Mouse (Mus musculus): Measurements from ENCODE around the gene Gramd1b. TPM values are rescaled to one million over a fixed set of nuclear protein-coding genes. Genes with fewer than 3 reads are reported as not detected.
A peak's percentile ranks its signal among the peaks of the same experiment; 100 is the strongest.

The Gramd1b gene
- total and polyA plus RNA-seq, 2 experiments from 2014 or later: 16.7 to 57.2 TPM

DNA sequence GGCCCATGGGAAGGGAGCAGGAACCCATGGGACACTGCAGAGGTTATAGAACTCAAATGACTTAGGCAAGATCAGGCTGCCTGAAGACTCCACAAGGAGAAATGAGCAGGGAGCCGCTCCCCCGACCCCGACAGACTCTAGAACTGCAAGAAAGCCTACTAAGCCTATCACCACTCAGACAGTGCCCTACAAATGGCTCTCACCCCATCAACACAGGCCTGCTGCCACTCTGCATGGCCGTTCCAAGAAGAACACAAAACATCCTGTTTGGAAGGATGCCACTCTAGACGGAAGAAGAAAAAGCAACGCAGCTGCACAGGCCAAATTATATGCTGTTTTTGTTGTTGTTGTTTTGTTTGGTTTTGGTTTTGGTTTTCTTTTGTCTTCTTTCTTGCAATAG, 86.2 kb downstream of the Gramd1b start:
- Histone ChIP-seq H3K9ac (replicated peaks; ENCODE audit: low read length) (no peak overlapping the region), H3K4me3 (ENCODE audit: low read length) (no peak overlapping the region), H3K9me3 (ENCODE audit: low read length) (no peaks in the 10 kb centered on the region), H3K27me3 (ENCODE audit: insufficient read depth, low read length) (no peaks in the 10 kb centered on the region), H3K4me2 (ENCODE audit: low read depth, low read length) (no peak overlapping the region), H3K4me1 (ENCODE audit: insufficient read depth, low read length) (peaks cover 4% of the 10 kb centered on the region; the same call in 1 of the 2 replicates), H3K36me3 (ENCODE audit: insufficient read depth, low read length) (no peaks in the 10 kb centered on the region), H3K27ac (no peak overlapping the region)
- ATAC-seq (no peak), DNase-seq (ENCODE audit: low spot score) (no peak)
- 73% methylated on average over 6 of the region's 6 CpGs for WGBS
- TF ChIP-seq CTCF (IDR thresholded peaks at IDR 0.05; ENCODE audit: low read depth): no peak

DNA sequence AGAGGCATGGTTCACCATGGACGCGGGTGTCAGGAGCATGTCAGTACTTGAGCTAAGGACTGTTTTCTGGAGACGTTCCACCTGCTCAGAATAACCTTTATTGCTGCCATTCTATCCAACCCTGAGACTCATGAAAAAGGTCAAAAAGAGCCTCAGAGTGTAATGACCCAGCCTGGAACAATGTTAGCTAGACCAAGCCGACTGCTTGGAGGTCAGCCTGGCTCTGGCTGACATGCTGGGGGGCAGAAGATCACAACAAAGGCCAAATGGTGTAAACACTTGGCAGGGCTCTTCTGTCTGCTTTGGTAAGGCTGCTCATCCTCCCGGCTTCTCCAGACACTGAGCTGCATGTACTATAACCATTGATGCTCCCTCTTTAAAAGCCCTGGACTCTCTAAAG, 88.4 kb downstream of the Gramd1b start:
- Histone ChIP-seq H3K9ac (replicated peaks; ENCODE audit: low read length) (no peak overlapping the region), H3K9me3 (ENCODE audit: low read length) (no peaks in the 10 kb centered on the region), H3K4me1 (ENCODE audit: insufficient read depth, low read length) (peaks cover 10% of the 10 kb centered on the region; the same call in 1 of the 2 replicates), H3K27me3 (ENCODE audit: insufficient read depth, low read length) (no peaks in the 10 kb centered on the region), H3K27ac (no peak overlapping the region), H3K4me3 (ENCODE audit: low read length) (no peak overlapping the region), H3K4me2 (ENCODE audit: low read depth, low read length) (no peak overlapping the region), H3K36me3 (ENCODE audit: insufficient read depth, low read length) (no peaks in the 10 kb centered on the region)
- no peak for DNase-seq (ENCODE audit: low spot score)
- whole genome bisulfite sequencing: 42% methylated on average over 5 of the region's 5 CpGs
- no peak for TF ChIP-seq CTCF (IDR thresholded peaks at IDR 0.05; ENCODE audit: low read depth)
- ATAC-seq: no peak

DNA sequence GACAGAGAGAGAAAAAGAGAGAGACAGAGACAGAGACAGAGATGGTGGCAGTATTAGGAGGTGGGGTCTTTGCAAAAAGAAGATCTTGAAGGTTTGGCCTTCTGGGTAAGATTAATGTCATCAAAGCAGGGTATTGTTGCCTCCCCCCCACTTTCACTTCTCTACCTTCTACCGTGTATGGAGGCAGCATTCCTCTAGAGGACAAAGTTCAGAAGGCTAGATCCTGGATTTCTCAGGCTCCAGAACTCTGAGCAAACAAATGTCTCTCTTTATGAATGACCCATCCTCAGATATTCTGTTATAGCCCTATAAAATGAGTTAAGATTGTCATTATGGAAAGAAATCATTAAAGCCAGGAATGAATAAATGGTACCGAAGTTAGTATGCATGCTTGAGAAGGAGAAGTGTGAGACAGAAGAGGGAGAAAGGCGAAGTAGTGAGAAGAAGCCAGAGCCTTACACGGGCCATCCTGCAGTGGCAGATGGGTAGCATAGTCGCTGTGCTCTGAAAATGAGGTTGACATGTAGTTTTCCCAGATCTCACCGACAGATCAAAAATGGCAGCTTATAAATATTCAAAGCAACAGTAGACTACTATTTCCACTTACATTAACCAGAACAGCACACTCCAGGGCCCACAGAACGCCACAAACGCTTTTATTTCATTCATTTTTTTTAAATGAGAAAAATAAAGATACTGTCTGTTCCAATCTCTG, 91.1 kb downstream of the Gramd1b start:
- no peaks in the 10 kb centered on the region for H3K36me3 ChIP-seq (ENCODE audit: insufficient read depth, low read length)
- no peak overlapping the region for H3K4me3 ChIP-seq (ENCODE audit: low read length)
- H3K9ac ChIP-seq (replicated peaks; ENCODE audit: low read length): no peak overlapping the region
- ATAC-seq (no peak), DNase-seq (ENCODE audit: low spot score) (no peak)
- no peak for TF ChIP-seq CTCF (IDR thresholded peaks at IDR 0.05; ENCODE audit: low read depth)
- H3K27me3 ChIP-seq (ENCODE audit: insufficient read depth, low read length): no peaks in the 10 kb centered on the region
- no peaks in the 10 kb centered on the region for H3K9me3 ChIP-seq (ENCODE audit: low read length)
- H3K4me1 ChIP-seq (ENCODE audit: insufficient read depth, low read length): peaks cover 10% of the 10 kb centered on the region; the same call in 1 of the 2 replicates
- no peak overlapping the region for H3K27ac ChIP-seq
- WGBS: 83% methylated on average over 8 of the region's 8 CpGs
- no peak overlapping the region for H3K4me2 ChIP-seq (ENCODE audit: low read depth, low read length)

DNA sequence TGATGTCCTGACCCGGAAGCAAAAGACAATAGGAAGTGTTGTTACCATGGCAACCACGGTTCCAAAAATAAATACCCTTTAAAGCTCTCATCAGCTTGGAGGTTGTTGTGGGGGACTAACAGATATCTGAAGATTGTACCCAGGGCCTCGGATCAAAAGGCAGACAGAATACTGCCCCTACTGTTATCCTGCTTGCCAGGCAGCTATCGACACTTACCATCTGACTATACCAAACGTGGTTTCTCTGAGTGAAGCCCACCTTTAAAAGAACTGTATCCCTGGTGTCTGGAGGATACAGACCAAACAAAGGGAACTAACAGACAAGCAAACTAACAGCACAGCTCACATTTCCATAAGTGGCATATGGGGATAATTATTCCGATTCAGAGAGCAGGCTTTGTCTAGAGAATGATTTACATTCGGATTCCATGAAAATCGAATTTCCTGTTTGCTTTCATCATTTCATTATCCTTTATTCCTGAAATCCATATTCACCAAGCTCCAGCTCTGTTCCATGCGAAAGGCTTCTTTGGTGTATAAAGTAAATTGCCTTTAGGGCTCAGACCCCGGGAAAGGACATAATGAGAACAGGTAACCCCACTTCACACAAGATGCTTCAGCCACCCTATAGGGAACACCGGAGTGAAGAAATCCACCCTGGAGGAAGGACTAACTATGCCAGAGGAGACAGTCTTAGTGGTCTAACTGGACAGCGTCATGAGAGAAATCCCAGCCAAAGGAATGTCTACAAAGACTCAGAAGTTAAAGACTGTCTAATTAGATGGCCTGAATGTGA, 92.3 kb downstream of the Gramd1b start:
- 40% methylated on average over 12 of the region's 12 CpGs for WGBS
- ATAC-seq (peak; percentile 64), DNase-seq (ENCODE audit: low spot score) (peak; percentile 69)
- Histone ChIP-seq H3K4me3 (ENCODE audit: low read length) (no peak overlapping the region), H3K9ac (replicated peaks; ENCODE audit: low read length) (no peak overlapping the region), H3K4me2 (ENCODE audit: low read depth, low read length) (no peak overlapping the region), H3K36me3 (ENCODE audit: insufficient read depth, low read length) (no peaks in the 10 kb centered on the region), H3K27me3 (ENCODE audit: insufficient read depth, low read length) (no peaks in the 10 kb centered on the region), H3K9me3 (ENCODE audit: low read length) (no peaks in the 10 kb centered on the region), H3K4me1 (ENCODE audit: insufficient read depth, low read length) (peaks cover 10% of the 10 kb centered on the region; the same call in 1 of the 2 replicates), H3K27ac (peak overlapping the region; percentile 38; the same call in 1 of the 2 replicates)
- TF ChIP-seq CTCF (IDR thresholded peaks at IDR 0.05; ENCODE audit: low read depth): peak; percentile 29; the same call in 1 of the 2 replicates

DNA sequence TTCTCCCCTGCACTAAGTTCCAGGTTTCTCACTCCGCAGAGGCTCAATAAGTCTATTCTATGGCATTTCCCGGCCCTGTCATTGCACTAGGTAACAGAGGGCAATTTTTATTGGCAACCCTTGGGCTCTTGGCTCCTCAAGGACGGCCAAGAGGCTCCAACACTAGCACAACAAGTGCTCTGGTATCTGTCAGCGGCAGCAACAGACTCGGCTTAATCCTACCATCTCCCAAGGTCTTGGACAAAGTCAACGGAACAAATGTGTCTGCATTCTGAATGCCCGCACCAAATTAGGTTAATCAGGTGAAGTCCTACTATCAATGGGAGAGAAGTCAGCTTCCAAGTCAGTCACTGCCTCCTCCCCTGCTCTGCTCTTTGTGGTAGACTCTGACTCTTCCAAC, 93.3 kb downstream of the Gramd1b start:
- Histone ChIP-seq H3K9me3 (ENCODE audit: low read length) (no peaks in the 10 kb centered on the region), H3K4me1 (ENCODE audit: insufficient read depth, low read length) (peaks cover 10% of the 10 kb centered on the region; the same call in 1 of the 2 replicates), H3K36me3 (ENCODE audit: insufficient read depth, low read length) (no peaks in the 10 kb centered on the region), H3K9ac (replicated peaks; ENCODE audit: low read length) (no peak overlapping the region), H3K4me3 (ENCODE audit: low read length) (no peak overlapping the region), H3K27ac (peak overlapping the region; percentile 38; the same call in 1 of the 2 replicates), H3K27me3 (ENCODE audit: insufficient read depth, low read length) (no peaks in the 10 kb centered on the region), H3K4me2 (ENCODE audit: low read depth, low read length) (no peak overlapping the region)
- WGBS: 86% methylated on average over 7 of the region's 7 CpGs
- no peak for TF ChIP-seq CTCF (IDR thresholded peaks at IDR 0.05; ENCODE audit: low read depth)
- ATAC-seq: no peak
- DNase-seq (ENCODE audit: low spot score): no peak

DNA sequence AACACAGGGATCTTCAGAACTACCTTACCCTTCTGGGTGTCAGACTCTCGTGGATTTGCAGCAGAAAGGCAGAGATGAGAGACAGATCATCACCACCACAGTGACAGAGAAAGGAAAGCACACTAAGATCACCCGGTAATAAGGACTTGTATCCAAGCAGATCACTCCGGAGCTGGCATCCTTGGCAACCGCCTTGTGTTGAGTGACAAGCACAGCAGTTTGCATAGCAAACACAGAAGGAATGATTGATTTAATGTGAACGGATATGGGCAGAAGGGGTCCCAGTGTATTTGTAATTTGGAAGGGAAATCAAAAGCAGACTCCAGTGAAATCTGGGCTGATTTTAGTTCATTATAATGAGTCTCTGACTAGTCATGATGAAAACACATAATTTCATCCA, 97.9 kb downstream of the Gramd1b start:
- Histone ChIP-seq H3K27me3 (ENCODE audit: insufficient read depth, low read length) (no peaks in the 10 kb centered on the region), H3K4me3 (ENCODE audit: low read length) (no peak overlapping the region), H3K4me1 (ENCODE audit: insufficient read depth, low read length) (no peaks in the 10 kb centered on the region), H3K4me2 (ENCODE audit: low read depth, low read length) (no peak overlapping the region), H3K9me3 (ENCODE audit: low read length) (no peaks in the 10 kb centered on the region), H3K27ac (no peak overlapping the region), H3K9ac (replicated peaks; ENCODE audit: low read length) (no peak overlapping the region), H3K36me3 (ENCODE audit: insufficient read depth, low read length) (no peaks in the 10 kb centered on the region)
- 51% methylated on average over 5 of the region's 5 CpGs for WGBS
- no peak for DNase-seq (ENCODE audit: low spot score)
- ATAC-seq: no peak
- TF ChIP-seq CTCF (IDR thresholded peaks at IDR 0.05; ENCODE audit: low read depth): no peak
